ENCODE assay signal across 24 mouse cellular contexts in the genomic region with DNA sequence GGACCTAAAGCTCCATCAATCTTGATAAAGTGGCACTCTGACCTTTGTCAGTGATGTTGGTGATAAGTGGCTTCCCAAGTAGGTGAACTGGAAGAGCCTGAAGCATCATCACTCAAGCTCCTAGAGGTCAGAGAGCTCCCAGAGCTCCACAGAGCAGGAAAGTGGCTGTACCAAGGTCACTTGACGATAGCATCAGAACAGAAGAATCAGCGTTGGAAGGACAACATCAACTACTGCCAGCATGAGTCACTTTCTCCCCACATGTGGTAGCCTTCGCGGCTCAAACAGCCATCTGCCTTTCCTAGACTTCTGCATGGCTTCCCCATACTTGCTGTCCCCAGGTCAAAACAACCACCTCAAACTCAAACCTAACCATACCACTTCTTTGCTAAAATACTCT.
DNase-seq lines count a peak whose midpoint lies in the region; ATAC-seq lines count a peak whose summit lies in the region.
"Had no signal": no experiment of that assay in that cellular context is flagged by ENCODE, and none has a peak within 500 bp of the region (broad histone marks: within the 10 kb centered on the region; RNA-seq: fewer than 3 reads in every experiment).

No protein-coding gene starts in this region.

- H3K9ac ChIP-seq in neural tube, embryonic 11.5 days (ENCODE audit: low read length), result no peak overlapping the region
- H3K9ac ChIP-seq in neural tube, embryonic 15.5 days (replicated peaks), result no peak overlapping the region
- H3K9ac ChIP-seq: limb, embryonic 15.5 days; liver, embryonic 14.5 days had no signal

- no peaks in the 10 kb centered on the region for H3K36me3 ChIP-seq in neural tube, embryonic 11.5 days (ENCODE audit: control insufficient read depth, insufficient read depth, low read length)
- H3K36me3 ChIP-seq in neural tube, embryonic 15.5 days, result no peaks in the 10 kb centered on the region
- H3K36me3 ChIP-seq: limb, embryonic 10.5 days; limb, embryonic 15.5 days had no signal

- DNase-seq in cerebellum, adult 9-10 months, result peak; percentile 62
- DNase-seq in cerebellum, adult 11 months, result no peak
- peak; percentile 5 for DNase-seq in neural tube, embryonic 11.5 days (ENCODE audit: low spot score)
- peak; percentile 68 for DNase-seq in adrenal gland, postnatal 14 days
- DNase-seq in kidney, adult 11 months, result no peak
- DNase-seq in heart, adult 9 months (ENCODE audit: low spot score in 2 of 2), result no peak
- DNase-seq: gastrocnemius, postnatal 25 days; heart, postnatal 14 days; kidney, adult 2 months; kidney, postnatal 36 days; layer of hippocampus, adult 9-11 months; lung, adult 2 months; lung, postnatal 10 days; midbrain, embryonic 14.5 days; right cerebral cortex, postnatal 4 days; thymus, adult 2 months; thymus, postnatal 36 days had no signal

- no peak for ATAC-seq in neural tube, embryonic 11.5 days (ENCODE audit: insufficient read depth, low FRiP score, low TSS enrichment)
- no peak for ATAC-seq in neural tube, embryonic 15.5 days (ENCODE audit: low FRiP score)
- ATAC-seq: CD4-positive, CD25-positive, alpha-beta regulatory T cell, adult 4 months; forebrain, embryonic 14.5 days had no signal

- 77% methylated on average over 4 of the region's 4 CpGs for WGBS in neural tube, embryonic 11.5 days
- WGBS in neural tube, embryonic 15.5 days, result 91% methylated on average over 4 of the region's 4 CpGs

- no peaks in the 10 kb centered on the region for H3K27me3 ChIP-seq in neural tube, embryonic 11.5 days (ENCODE audit: control insufficient read depth, insufficient read depth, low read length)
- no peaks in the 10 kb centered on the region for H3K27me3 ChIP-seq in neural tube, embryonic 15.5 days (replicated peaks)
- H3K27me3 ChIP-seq: limb, embryonic 15.5 days had no signal

- H3K4me1 ChIP-seq in neural tube, embryonic 11.5 days (ENCODE audit: control insufficient read depth, insufficient read depth, low read length), result peaks cover 15% of the 10 kb centered on the region
- peaks cover 22% of the 10 kb centered on the region for H3K4me1 ChIP-seq in neural tube, embryonic 15.5 days

- no peak overlapping the region for H3K4me3 ChIP-seq in neural tube, embryonic 11.5 days (ENCODE audit: low read depth, low read length)
- no peak overlapping the region for H3K4me3 ChIP-seq in neural tube, embryonic 15.5 days (replicated peaks)
- H3K4me3 ChIP-seq: limb, embryonic 10.5 days; limb, embryonic 15.5 days had no signal

- no peak overlapping the region for H3K4me2 ChIP-seq in neural tube, embryonic 11.5 days (ENCODE audit: low read depth)
- no peak overlapping the region for H3K4me2 ChIP-seq in neural tube, embryonic 15.5 days
- H3K4me2 ChIP-seq: limb, embryonic 15.5 days had no signal

- H3K27ac ChIP-seq in neural tube, embryonic 11.5 days (ENCODE audit: low read depth, low read length), result no peak overlapping the region
- H3K27ac ChIP-seq in neural tube, embryonic 15.5 days (replicated peaks), result no peak overlapping the region
- H3K27ac ChIP-seq: limb, embryonic 10.5 days; limb, embryonic 15.5 days; liver, embryonic 14.5 days; stomach, postnatal 0 days had no signal

- no peaks in the 10 kb centered on the region for H3K9me3 ChIP-seq in neural tube, embryonic 11.5 days (ENCODE audit: control insufficient read depth, low read length)
- no peaks in the 10 kb centered on the region for H3K9me3 ChIP-seq in neural tube, embryonic 15.5 days (replicated peaks)
- H3K9me3 ChIP-seq: limb, embryonic 10.5 days; limb, embryonic 15.5 days had no signal

Comparison
In these comparisons a context has a peak if more than half of its experiments do, and no peak if none do; other contexts are left out.
1. DNase-seq: peak in cerebellum, adult 9-10 months (single experiment), neural tube, embryonic 11.5 days (single experiment) and adrenal gland, postnatal 14 days (single experiment); none in cerebellum, adult 11 months (single experiment), kidney, adult 11 months (single experiment) and heart, adult 9 months (0 of 2).